Mouse (Mus musculus): ENCODE data around the gene Actr6.
"Not testable (repeated sequence)": the region's sequence is repeated elsewhere in the genome, so short reads cannot be mapped to it uniquely, and the experiment has no call there.

Gene Actr6

GRCm38 (mm10) chr10:89679448-89679847 is 52.6 kb downstream of the Actr6 start:
- no peak for DNase-seq

- DNase-seq, result no peak
Observed at GRCm38 (mm10) chr10:89678054-89678453, 54.0 kb downstream of the Actr6 start.

GRCm38 (mm10) chr10:89676609-89677008 is 55.5 kb downstream of the Actr6 start:
- DNase-seq, result no peak

GRCm38 (mm10) chr10:89670371-89670770 is 61.7 kb downstream of the Actr6 start:
- DNase-seq, result not testable (repeated sequence)

GRCm38 (mm10) chr10:89667571-89667970 is 64.5 kb downstream of the Actr6 start:
- DNase-seq, result no peak

- DNase-seq, result no peak
Observed at GRCm38 (mm10) chr10:89665679-89666078, 66.4 kb downstream of the Actr6 start.

- no peak for DNase-seq
Observed at GRCm38 (mm10) chr10:89664977-89665645, 67.0 kb downstream of the Actr6 start.

All from thymus, postnatal 36 days (tissue).